Mouse (Mus musculus) adrenal gland, adult 18-20 months (tissue): ENCODE measurements around the gene Btbd9. TPM values are rescaled to one million over a fixed set of nuclear protein-coding genes. Genes with fewer than 3 reads are reported as not detected.

Experiments
- DNase-seq, 2 experiments: peaks; one replicate each; pipeline ENCODE4 v3.0.0; 2021 to 2022; ENCODE audit warnings: low spot score in 2 of 2
- total RNA-seq, 2 experiments: library from RNA; stranded (reverse); gene quantifications; 1 replicate in 1 of 2; 2 replicates in 1 of 2; pipeline ENCODE4 v1.2.3; 2021

Gene Btbd9
- total RNA-seq, 2 experiments from 2014 or later: 52.2 to 81.3 TPM

DNA sequence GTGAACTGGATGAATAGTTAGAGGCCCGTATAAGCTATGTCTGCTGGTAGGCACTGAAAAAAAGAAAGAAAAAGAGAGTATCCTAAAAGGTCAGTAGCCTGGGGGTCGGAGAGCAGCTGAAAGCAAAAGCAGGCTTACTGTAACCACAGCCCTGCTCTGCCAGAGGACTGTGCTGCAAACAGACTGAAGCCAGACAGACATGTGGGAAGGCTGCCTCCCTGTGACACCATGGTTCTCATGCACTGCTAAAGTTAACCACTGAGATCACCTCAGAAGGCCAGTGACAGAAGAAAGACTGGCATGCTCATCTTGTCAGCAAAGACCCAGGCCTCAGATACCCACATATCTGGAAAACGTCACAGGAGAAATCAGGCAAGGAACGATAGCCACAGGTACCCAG, 317.8 kb downstream of the Btbd9 start:
- no peak for DNase-seq

DNA sequence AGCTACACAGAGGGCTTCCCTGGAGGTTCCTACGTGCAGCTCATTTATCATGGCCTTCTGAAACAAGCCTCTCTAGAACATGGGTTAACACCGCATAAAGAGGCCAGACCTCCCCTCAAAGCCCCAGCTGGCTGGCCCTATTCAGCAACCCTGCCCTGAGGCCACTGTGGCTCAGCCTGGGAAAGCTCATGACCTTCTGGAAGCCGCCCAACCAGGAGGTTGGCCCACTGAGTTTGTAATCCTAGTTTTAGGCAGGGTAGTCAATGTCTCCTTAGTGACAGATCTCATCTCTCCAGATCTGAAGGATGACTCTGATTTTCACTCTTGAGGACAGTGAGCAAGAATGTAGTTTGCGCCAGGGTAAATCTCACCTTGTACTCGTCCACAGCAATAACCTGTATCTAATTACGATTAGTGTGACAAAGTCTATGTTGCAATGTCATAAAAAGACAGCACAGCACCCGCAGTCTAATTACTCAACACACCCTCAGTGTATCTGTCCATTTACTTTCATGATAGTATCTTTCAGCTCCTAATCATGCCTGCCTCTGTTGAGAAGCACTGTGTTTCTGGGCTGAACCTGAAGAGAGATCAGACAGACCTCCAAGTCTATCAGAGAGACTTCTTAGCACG, 320.2 kb downstream of the Btbd9 start:
- DNase-seq: no peak

DNA sequence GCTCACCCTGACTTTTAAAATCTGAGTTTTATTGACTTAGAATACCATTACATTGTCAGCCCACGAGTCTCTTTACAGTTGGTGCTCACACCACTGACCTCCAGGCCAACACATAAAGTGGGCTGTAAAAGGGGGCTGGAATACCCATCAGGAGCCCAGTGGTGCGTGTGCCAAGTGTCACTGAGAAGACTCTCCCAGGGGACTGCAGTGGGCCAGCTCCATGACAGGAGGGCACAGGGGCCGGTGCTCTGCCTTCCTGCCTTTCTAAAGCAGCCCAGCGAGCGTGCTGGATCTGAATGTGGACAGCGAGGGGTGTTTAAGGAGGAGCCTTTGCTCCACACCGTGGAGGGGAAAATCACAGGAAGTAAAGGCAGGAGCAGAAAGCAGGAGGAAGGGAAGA, 322.4 kb downstream of the Btbd9 start:
- DNase-seq: no peak

DNA sequence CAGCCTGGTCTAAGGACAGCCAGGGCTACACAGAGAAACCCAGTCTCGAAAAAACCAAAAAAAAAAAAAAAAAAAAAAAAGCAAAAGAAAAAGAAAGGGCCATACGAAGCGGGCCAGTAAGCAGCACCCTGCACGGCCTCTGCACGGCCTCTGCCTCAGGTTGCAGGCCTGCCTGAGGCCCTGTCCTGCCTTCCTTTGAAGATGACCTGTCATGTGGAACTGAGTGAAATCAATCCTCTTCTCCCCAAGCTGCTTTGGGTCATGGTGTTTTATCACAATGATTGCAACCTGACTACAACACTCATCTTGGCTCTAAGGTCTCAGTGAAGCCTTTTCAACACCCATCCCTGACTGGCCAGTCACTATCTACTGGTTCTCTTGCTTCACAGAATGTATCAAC, 323.3 kb downstream of the Btbd9 start:
- no peak for DNase-seq

DNA sequence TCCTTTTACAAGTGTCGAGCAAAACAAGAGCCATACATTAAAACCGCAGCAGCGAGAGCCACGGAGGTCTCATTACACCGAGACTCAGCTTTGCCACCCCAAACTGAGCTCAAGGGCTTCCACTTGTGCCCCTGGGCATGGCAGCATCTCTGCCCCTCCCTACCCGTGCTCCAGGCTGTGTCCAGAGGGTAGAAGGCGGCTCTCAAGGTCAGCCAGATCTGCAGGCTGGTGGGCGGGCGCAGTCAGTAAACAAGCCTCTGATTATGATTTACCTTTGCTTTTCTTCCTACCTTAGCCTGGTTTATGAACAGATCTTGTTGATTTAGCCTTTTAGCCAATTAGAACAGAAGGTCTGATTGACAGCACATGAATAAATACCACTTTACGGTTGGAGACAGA, 331.0 kb downstream of the Btbd9 start:
- DNase-seq: no peak

DNA sequence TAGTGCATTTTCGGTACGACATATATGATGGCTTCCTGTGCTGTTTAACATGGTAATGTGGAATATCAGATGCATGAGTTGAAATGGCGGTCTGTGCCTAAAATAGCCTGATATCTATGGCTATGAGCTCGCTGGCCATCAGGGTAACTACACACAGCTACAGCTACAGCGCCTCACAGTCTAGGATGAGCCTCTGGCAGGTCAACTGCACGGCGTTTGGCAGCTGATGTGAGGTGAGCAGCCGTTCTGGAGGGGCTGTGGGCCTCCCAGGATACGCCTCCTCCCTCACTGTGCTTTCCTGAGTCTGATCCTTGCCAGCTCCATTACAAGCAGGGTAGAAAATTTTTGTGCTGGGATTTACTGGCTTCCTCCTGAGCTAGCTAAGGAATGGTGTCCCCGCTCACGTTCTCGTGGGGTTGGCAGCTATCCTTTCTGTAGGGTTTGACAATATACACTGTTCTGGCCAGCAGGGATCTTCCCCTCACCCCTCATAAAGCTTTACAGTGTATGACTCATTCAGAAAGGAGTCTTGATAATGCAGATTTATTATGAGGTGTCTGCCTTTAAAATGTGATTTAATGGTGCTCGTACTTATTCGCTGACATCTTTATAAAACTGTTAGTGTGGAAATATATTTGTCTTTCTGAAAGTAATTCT, 331.5 kb downstream of the Btbd9 start:
- DNase-seq: no peak

DNA sequence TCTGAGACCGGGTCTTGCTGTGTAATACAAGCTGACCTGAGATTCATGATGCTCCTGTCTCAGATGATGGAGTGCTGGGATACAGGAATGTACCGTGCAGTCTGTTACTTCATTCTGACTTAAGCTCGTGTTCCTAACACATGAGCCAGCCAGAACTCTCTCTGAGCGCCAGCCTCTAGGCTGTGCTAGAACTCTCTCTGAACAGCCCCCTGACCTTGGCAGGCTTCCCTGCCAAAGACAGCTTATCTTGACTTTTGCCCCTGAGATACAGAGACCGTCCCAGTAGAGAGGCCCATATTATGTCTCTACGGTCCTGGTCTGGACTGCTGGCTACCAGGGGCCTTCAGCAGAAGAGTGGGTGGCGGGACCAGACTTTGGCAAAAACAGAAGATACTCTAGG, 332.7 kb downstream of the Btbd9 start:
- no peak for DNase-seq

DNA sequence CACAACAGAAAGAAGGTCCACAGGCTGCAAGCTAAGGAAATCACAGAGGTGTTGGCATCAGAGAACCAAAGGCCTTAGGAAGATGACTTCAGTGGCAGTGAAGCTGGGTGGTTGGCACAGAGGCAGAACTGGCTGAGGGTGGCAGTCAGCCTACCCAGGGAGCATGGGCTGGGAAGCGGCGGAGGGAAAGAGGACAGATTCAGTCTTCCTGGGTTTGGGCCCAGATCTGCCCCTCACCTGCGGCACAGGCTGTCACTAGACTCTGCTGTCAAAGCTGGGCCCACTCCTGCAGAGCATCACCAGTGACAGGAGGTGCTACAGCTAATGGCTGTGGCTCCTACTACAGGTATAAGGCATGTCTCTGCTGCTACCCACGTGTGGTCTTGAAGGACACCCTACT, 333.6 kb downstream of the Btbd9 start:
- no peak for DNase-seq

DNA sequence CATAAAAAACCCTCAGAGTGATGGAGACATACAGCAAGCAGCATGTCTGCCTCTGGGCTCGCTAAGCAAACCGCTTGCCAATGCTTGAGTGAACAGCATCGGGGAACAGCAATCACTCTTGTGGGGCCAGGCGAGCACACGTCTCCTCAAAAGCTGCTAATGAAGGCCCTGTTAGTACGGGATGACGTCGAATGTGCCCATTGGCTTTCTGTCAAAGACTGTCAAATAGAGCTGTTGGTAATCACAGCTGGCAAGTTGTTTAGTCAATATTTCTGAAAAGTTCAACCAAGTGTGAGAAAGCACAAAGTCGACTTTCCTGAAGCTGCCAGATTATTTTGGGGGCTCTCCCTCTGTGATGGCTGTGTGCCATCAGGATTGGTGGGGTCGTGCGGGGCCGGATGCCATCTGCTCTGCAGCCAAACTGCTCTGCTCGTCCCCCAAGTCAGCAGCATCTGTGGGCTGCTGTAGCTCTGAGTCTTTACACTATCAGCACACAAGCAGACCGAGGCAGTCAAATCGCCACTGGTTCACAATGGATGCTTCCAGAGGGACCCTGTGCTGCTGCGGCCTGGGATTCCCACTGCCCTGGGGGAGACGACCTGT, 334.5 kb downstream of the Btbd9 start:
- no peak for DNase-seq

DNA sequence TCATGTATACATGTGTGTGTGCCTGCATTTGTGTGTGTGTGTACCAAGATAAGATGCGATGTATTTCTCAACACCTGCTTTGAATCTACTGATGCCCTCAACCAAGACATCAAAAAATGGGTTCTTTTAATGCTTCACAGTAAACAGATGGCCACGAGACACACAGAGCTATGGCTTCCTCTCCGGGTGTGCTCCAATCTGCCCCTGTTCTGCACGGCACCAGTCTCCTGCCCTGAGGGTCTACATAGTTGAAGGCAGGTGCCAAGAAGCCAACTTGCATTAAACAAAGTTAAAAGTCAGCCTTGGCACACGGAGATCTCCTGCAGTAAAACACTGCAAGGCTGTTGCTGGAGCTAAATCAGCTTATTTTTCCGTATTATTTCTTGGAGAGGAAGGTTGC, 335.2 kb downstream of the Btbd9 start:
- no peak for DNase-seq

DNA sequence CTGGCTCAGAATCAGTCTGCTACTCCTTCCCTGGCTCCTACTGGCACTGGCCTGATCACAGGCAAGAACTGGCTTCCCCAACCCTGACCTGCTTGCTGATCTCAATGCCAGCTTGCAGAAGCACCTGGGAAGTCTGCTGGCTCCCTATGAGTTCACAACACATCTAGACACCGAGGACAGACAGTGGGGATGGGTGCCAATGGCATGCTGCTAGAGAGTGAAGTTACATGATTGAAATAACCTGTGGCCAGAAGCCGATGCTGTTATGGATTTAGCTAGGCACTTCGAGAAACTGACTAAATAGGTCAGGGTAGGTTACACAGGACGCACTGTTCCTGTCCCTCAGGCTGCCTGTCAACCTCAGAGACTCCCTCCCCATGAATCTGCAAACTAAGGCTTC, 335.6 kb downstream of the Btbd9 start:
- no peak for DNase-seq

DNA sequence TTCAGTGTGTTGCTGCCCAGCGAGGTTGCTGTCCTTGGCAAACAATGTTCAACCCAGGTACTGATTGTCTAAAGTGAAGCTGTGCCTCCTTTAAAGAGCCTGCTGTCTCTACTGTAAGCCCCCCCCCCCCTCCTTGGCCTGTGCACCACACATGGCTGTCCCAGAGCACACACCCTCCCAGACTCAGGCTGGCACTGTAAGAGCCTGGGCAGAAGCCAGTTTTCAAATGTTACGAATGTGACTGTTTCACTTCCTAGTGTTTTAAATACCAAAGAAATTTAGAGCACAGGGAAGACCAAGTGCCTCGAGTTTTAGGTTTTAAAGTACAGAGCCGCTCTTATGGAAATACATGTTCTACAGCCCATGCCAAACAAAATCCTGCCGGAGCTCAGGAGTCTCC, 336.8 kb downstream of the Btbd9 start:
- no peak for DNase-seq

DNA sequence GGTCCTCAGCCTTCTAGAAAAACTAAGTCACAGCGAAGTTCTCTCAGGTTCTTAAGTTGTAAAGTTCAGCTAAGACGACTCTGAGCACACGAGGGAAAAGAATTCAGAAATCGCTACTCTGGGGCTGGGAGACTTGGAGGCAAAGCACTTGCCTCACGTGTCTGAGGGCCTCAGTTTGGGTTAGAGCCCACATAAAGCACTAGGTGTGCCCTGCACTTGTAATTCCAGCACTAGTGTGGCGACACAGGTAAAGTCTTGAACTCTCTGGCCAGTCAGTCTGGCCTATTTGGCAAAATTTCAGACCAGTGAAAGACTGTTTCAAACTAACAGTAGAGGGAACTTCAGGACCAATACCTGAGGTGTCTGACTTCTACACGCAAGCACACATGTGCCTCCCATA, 338.7 kb downstream of the Btbd9 start:
- no peak for DNase-seq

DNA sequence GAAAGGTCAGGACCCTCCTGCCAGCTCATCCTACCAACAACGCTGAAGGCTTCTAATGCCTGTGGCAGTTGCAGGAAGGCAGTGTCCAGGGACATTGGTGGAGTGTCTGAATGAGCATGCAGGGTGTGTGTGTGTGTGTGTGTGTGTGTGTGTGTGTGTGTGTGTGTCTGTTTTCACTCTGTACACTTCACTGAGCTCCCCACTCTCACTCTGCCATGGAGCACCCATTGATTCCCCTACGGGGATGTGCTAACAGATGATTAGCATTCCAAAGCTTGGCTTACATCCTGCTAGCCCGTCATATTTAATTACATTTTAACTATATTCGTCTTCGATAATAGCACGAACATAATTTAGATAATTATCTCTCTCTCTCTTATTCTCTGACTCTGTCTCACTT, 339.7 kb downstream of the Btbd9 start:
- no peak for DNase-seq

DNA sequence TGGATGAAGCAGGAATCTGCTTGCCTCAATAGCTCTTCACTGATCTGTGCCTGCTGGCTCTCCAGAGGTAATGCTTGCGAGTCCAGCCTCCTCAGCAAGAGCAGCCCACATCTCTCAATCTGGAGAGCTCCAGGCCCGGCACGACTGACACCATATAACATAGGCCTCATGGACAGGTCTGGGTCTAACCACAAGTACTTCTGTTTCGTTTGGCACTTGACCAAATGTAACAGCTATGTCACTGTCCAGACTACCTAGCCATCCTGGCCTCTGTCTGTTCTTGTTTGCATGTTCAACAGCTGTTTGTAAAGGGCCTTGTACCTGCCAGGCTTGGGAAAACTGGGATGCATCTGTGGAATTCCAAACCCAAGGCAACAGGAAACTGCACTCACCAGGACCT, 340.9 kb downstream of the Btbd9 start:
- no peak for DNase-seq

DNA sequence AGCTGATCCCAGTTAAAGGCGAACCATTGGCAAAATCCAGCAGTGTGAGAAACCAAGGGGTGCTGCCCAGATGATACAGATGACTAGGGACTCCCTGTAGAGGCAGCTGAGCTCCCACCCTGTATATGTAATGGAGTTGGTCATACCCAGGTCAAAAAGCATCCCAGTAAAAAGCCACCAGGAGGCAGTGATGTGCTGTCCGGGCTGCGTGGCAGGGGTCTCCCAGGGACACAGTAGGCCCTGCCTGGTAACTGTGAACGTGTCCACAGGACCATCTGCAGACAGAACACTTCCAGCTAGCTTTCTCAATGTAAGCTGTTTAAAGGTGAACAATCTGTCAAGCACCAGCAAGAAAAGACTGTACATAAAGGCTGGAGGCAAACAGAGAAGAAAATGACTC, 343.6 kb downstream of the Btbd9 start:
- no peak for DNase-seq

DNA sequence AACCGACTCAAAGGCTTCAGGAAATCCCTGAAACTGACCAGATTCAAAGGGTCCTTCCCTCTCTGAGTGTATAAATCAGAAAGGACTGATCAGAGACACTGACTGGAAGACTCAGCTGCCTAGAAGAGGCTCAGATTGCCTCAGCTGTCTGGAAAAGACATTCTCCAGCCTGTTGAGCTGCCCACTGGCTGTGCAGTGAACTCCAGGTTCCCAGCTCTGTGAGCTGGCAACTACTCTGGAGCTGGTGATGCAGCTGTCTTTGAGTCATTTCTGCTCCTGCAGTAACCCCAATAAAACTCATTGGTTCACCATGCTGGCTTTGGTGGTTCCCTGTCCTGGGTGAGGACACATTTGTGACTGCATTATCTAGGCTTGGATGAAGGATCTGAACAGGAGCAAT, 344.8 kb downstream of the Btbd9 start:
- no peak for DNase-seq

DNA sequence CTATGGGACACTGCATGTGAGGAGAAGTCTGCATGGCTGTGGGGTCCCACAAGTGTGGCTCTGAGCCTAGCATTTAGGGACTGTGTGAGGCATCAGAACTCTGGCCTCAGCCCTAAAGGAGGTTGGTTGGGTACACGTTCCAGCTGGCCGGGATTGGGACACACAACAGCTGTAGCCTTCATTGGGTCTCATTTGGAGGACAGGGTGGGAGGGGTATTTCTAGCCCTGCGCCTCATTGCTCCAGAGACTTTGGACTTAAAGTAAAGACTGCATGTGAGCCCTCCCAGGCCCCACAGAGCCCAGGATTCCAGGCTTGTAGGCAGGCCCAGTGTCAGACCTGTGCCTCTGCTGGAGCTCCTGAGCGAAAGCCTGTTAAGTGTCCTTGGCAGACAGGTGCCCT, 345.9 kb downstream of the Btbd9 start:
- no peak for DNase-seq

DNA sequence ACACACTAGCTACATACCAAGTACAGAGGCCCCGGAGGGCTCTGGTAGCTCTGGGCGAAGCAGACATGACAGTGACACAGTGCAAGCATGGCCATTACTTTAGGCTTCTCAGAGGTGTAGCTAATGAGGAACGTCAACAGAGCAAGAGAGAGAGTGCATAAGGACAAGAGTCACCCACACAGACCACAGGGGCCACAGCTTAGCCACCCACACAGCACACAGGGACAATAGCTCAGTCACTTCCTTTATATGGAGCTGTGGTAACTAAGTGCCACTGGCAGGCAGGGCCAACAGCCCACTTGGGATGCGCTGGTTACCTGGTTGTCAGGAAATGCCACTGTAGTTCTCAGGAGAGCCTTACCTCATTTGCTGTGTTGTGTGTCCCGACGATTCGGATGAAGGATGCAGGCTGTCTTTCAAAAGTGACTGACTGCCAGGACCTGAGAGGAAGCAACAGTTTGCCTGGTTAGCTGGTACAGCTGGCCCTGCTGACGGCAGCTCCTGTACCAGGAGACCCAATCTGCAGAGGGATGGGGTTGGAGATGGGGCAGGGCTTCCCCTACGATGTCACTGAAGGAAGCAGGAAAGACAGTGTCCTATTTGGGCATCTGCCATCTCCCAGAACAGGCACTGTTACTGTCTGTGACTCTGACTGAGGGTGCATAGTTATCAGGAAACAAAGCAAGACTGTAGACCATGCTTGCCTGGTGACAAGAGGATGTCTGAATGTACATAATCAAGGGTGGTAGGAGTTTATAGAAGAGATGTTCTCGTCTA, 347.7 kb downstream of the Btbd9 start:
- DNase-seq: no peak

DNA sequence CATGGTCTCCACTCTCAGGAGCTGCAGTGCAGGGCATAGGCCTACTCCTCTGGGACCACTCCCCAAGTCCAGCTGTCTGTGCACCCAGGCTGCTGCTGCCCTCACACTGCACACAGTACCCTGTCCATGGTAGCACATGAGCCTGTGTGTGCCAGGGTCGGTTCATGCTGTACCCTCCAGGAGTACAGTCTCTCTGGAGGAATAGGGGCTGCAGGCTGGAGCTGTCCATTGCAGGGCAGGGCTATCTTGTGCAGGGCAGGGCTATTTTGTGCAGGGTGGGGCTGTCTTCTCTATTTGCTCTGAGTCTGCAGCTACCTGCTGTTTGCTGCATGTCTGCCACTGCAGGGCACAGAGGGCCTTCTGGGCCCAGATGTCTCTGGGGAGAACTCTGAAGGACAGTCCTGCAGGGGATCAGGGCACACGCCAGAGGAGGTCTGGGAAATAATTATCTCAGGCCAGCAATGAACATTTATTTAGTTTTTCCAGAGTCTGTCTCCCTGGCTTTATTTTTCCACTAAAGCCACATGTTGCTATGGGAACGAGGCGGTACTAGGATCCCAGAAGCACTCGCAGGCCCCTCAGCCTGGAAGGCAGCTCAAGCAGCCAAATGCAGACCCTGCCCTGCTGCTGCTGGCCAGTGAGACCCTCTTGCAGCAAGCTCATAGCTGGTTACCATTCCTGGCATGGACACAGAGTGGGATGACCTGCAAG, 351.1 kb downstream of the Btbd9 start:
- DNase-seq: no peak

DNA sequence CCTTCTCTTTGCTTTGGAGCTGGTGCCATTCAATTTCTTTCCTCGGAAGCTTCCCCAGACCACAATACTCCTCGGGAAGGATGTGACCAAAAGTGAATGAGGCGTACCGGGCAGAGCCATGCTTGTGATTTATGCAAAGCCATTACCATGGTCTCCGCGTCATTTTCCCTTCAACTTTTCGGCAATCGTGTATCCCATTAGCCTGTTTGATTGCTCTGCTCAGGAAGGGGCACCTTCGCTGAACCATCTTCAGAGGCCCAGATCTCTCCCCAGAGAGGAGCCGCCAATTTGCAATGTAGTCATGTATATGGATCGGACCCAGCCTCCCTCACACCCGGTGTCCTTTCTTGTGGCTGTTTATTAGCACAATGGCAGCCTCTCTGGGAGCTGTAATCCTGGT, 353.5 kb downstream of the Btbd9 start:
- DNase-seq: no peak

DNA sequence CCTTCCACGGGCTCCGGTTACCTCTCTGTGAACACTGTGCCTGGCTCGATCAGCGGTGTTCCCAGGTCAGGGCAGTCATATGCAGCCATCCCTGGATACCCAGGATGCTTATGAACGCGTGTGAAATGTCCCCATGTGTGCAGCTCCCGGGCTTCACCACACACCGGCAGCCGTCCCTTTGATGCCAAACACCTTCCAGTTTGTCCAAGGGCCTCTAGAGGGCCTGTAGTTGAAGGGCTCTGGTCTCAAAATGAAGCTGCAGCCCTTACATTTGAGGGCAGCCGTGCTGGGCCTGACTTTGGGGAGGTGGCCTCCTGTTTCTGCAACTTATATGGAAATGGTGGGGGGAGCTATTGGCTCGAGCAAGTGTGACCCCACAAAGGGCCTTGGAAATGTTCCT, 353.9 kb downstream of the Btbd9 start:
- DNase-seq: no peak
